Mouse (Mus musculus) stomach, postnatal 0 days (tissue): ENCODE data around the gene Rbm38.

Source experiments
- CTCF ChIP-seq: IDR thresholded peaks from 2 replicates; pipeline ENCODE4 v1.5.1; 2016; ENCODE audit warnings: antibody characterized with exemption, low read depth, mild to moderate bottlenecking, moderate library complexity
- EP300 ChIP-seq: optimal IDR thresholded peaks from 2 replicates; pipeline ENCODE3; 2016; ENCODE audit warnings: antibody characterized with exemption

GRCm38 (mm10) chr2:173053846-173054245 lies 33.5 kb downstream of the Rbm38 start:
- TF ChIP-seq CTCF = no peak
- TF ChIP-seq EP300 = no peak
